Mouse (Mus musculus): ENCODE measurements around the gene Pex26.

The Pex26 gene

DNA sequence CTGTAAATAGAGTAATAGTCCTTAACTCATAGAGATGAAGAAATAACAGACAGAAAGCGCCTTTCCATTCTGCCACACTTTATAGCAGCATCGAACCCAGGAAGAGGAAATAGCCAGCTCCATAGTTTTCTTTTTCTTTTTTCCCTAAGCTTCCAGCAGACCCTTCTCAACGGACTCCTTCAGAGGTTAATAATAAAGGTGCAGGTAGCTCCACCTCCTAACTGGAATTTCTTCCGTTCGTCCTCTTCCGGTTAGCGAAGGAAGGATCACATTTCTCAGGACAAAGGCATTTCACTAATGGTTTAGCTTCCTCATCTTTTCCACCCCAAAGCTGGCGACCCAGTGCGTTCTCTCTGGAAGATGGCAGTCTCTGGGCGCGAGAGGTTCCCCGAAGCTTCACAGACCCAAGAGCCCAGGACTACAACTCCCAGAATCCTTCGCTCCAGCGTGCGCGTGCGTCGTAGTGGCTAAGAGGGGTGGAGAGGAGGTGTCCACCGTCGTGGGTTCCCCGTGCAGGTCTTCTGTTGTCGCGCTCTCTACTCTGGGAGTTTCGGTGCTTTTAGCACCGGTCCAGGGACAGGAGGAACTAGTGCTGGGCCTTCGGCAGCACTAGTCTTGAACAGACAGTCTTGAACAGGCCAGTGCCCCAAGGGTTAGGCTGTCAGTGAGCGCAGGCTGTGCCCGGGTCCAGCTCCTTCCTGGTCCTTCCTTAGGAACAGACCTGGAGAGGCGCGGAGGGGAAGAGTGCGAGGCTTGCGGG lies at the start of gene Pex26:
TSS of gene Pex26 (plus strand) at position 254 of the 760 bp plus-strand sequence.
- DNase-seq (ENCODE audit: low spot score), result peak; percentile 92

DNA sequence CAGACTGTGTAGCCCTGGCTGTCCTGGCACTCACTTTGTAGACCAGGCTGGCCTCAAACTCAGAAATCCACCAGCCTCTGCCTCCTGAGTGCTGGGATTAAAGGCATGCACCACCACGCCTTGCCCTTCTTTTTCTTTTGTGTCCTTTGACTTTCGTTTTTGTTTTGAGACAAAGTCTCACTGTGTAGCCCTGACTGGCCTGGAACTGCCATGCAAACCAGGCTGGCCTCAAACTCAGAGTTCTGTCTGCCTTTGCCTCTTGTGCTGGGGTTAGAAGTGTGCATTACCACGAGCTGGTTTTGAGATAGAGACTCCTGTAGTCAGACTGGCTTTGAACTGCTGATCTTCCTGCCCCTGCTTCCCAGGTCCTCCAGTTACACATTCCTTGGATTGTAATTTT lies 49.2 kb upstream of the Pex26 start:
- DNase-seq (ENCODE audit: low spot score), result no peak

DNA sequence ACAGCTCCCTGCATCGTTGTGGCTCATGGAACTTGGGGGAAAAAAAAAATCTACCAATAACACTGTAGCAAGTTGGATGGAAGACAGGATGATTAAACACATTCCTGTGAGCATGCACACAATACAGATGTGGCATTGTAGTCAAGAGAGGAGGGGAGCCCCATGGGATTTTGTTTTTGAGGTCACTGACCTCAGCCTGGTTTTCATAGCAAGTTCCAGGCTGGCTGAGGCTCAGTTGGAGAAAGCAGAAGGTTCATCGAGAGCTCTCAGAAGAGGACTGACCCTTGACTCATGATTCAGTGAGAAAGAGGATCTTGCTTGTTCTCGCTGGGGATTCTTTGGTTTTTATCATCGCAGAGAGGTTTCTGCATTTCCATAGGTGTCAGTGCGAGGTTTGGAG lies 48.6 kb upstream of the Pex26 start:
- DNase-seq (ENCODE audit: low spot score), result peak; percentile 68

DNA sequence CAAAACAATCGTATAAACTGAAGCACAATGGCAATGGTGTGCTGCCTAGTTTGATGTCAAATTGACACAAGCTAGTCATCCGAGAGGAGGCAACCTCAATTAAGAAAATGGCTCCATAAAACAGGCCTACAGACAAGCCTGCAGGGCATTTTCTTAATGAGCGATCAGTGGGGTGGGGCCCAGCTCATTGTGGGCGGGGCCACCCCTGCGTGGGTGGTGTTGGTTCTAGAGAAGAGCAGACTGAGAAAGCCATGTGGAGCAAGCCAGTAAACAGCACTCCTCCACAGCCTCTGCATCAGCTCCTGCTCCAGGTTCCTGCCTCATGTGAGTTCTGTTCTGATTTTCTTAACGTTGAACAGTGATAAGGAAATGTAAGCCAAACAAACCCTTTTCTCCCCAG lies 46.2 kb upstream of the Pex26 start:
- DNase-seq (ENCODE audit: low spot score), result no peak

DNA sequence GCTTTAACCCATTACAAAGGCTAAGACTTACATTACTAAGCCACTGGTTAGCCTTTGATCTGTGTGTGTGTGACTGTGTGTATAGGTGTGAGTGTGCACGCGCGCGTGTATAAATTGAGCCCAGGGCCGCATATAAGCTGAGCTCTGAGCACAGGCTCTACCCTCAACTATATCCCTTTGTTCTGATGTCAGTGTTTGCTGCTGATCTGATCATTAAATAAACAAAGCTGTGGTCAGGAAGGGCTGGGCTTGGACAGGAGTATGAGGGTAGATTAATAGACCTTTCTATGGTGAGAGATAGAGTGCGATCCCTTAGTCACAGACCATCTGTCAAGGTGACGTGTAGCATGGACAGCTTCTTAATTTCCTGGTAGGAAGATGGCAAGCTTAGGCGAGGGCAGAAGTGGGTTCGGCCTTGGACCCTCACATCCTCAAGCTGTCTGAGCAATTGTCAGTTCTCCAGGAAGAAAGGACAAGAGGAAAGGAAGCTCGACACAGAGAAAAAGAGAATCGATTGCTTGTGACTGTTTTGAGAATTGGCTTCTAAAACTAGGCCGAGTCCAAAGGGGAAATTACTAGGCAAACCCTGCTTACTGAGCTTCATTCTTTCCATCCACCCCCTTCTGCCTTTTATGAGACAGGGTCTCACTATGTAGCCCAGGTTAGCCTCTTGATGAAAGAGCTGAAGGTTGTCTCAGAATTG lies 45.0 kb upstream of the Pex26 start:
- DNase-seq (ENCODE audit: low spot score), result no peak

DNA sequence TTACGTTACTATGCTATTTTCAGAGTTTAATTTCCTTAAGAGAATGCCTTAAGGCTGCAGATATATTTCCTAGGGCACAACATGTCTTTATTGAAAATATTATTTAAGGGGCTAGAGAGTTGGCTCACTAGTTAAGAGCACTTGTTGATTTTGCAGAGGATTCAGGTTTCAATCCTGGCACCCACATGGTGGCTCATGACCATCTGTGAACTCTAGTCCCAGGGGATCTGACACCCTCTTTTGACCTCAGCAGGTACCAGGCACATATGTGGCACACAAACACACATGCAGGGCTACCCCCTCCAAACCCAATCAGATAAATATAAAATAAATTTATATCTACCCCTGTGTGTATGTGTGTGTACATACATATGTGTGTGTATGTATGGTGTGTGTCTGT lies 44.2 kb upstream of the Pex26 start:
- DNase-seq (ENCODE audit: low spot score), result no peak

DNA sequence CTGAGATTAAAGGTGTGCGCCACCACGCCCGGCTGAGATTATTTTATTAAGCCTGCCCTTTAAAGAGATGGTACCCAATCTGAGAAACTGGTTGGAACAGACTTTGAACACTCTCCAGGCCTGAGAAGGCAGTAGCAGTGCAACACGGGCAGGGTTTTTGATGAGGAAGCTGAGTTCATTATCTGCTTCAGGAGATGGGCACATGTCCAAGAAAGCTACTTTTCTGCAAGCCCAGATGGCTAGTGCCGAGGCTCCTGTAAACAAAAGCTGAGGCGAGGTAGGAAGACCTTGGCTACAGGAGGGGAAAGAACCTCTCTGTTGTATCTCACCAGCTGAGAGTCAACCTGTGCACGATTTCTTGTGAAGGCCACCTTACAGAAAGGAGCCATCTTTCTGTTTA lies 41.2 kb upstream of the Pex26 start:
- DNase-seq (ENCODE audit: low spot score), result no peak

DNA sequence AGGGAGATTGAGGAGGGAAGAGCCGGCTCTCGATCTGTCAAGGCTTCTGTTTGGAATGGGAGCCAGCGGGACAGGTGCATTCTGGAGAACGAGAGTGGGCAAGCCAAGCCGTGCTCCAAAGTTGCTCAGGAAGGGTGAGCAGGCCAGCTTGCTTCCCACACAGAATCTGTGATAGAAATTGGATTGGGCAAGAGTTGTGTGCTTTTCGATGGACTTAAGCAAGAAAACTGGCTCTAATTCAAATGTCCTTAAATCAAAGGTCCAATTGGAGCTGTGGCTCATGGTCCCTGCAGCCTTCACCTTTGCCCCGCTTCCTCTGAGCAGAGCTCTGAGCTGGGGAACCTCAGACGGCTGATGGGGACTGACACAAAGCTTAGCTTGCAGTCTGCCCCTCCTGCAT lies 40.0 kb upstream of the Pex26 start:
- peak; percentile 91 for DNase-seq (ENCODE audit: low spot score)

DNA sequence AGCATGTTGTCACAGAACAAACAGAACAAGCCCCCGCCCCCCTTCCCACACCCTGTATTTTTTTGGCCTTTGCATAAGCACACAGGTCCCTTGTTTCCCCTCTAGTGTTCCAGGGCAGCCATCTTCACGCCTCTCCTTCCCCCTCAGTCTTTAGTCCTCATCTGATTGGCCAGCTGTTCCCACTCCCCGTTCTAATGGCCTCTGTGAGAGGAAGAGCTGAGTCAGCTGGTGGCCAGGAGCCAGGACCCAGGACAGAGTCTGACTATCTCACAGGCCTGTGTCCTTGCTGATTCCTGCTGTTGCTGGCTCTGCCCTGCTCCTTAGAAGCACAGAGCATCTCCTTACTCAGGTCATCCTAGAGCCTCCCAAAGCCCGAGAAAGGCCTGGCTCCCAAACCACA lies 39.4 kb upstream of the Pex26 start:
- DNase-seq (ENCODE audit: low spot score), result peak; percentile 95

DNA sequence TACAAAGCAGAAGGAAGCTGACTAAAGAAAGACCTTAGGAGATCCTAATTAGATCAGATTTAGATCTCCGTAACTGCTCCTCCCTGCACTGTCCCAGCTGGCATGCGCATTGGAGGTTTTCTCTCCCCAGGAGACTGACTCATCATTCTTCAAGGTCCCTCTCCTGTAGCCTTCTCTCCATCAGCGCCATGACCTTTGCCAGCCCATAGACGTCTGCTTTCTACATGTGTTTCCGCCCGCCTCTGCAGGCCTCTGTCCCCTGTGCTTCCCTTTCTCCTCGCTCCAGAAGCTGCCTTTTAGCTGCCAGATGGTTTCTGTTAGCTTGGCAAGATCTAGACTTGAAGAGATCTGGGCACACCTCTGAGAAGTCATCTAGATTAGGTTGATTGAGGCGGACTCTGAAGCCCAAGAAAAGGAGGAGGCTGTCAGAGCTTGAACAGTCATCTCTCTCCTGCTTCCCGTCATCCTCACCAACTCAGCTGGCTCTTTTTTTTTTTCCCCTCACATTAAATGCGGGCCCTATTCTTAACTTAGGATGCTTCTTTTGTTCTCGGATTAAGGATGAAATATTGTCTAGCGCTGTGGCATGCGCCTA lies 38.4 kb upstream of the Pex26 start:
- peak; percentile 71 for DNase-seq (ENCODE audit: low spot score)

DNA sequence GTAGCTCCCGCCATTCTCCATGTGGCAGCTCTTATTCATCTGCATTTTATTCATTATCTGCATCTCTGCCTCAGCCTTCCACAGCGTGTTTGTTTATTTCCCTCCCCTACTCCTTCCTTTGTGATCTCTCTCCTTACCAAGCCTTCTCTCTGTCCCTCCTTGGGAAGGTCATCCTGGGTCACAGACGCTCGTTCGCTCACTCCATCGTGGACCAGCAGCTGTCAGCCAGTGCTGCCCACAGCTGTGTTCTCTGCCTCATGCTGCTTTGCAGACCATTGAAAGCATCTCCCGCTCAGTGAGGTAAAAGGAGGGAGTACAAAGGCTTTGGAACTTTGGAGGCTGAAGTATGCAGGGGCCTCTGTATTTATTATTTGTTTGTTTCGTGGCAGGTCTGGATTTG lies 37.6 kb upstream of the Pex26 start:
- no peak for DNase-seq (ENCODE audit: low spot score)

DNA sequence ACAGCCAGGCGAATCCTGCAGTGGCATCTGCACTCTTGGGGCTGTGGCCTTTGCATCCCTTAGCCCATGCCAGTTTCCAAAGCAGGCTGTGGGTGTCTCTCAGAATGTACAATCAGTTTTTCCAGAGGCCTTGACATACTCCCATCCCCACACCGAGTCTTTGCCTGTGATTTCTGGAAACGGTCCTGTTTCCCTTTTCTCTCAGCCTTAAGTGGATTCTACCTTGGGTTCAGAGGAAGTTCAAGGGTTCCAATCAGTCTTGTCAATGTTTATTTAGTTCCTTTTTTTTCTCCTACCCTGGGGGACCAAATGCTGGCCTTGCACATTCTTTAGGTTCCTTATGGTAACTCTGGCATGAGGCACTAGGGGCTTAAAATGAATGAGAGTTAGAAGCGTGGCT lies 36.7 kb upstream of the Pex26 start:
- DNase-seq (ENCODE audit: low spot score), result no peak

DNA sequence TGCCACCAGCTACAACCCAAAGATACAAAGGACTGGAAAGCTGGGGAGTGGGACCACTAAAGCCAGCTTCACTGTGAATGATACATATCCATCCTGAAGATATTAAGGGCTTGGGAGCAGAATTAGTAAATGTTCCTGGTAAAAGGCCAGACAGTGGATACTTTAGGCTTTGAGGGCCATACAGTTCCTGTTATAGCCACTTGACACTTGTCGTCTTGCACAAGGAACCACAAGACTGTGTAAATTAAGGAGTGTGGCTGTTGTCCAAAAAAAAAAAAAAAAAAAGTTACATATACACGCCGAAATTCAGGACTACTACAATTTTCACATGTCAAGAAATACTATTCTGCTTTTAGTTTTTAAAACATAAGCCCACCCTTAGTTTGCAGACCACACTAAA lies 35.1 kb upstream of the Pex26 start:
- no peak for DNase-seq (ENCODE audit: low spot score)

DNA sequence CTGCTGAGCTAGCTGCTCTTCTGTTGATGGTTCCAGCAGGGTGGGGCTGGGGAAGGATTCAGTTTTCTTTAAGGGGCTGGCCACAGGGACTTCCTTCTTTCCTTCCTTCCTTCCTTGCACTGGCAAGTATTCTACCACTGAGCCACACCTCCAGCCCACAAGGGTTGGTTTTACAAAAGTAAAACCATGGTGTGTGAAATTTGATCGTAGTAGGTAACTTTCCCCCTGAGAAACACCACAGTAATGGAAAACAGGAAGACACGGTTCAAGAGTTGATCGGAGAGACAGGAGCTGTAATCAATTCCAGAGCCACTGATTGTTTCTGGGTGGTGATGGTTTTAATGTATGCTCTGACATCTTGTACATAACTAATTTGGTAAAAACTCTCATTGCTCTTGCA lies 34.0 kb upstream of the Pex26 start:
- no peak for DNase-seq (ENCODE audit: low spot score)

DNA sequence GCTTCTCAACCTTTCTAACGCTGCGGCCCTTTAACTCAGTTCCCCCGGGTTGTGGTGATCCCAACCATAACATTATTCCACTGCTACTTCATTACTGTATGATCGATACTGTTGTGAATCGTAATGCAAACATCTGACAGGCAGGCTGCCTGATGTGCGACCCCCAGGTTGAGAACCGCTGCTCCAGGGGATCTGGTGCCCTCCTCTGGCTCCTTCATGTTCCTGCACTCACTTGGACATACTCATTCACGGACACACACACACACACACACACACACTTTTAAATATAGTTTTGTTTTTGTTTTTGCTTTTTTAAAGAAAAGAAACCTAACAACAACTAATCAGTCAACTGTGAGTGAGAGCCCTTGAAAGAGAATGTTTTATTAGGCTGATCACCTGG lies 33.3 kb upstream of the Pex26 start:
- DNase-seq (ENCODE audit: low spot score), result no peak

DNA sequence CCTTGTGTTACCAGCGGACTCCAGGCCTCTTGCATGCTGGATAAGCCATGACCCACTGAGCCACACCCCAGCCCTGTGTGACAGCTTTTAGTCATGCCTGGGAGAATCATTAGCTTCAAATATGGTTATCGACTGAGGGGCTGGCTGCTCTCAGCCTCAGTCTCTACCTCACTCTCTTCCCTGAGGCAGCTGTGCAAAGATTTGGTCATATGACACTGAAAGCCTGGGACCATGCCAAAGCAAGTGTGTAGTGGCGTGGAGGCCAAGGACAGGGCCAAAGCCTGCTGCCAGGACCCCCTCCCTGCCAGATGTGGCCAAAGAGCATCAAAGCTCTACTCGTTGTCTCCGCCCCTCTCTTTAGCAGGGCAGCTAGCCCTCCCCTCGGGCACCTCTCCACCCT lies 31.7 kb upstream of the Pex26 start:
- peak; percentile 95 for DNase-seq (ENCODE audit: low spot score)

DNA sequence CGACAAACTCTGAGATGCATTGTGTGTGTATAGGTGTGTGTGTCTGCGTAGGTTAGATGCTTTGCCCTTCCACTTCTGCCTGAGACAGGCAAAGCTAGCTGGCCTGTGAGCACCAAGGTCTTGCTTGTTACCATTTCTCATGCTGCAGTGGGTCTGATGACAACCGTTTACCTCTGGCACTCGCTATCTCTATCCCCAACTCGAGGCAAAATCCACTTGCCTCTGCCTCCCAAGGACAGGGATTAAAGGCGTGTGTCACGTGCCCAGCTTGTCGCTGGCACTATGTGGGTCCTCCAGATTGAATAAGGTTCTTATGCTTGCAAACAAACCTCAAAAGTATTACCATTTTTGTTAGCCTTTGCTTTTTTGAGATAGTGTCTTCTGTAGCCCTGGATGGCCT lies 30.3 kb upstream of the Pex26 start:
- DNase-seq (ENCODE audit: low spot score), result no peak

DNA sequence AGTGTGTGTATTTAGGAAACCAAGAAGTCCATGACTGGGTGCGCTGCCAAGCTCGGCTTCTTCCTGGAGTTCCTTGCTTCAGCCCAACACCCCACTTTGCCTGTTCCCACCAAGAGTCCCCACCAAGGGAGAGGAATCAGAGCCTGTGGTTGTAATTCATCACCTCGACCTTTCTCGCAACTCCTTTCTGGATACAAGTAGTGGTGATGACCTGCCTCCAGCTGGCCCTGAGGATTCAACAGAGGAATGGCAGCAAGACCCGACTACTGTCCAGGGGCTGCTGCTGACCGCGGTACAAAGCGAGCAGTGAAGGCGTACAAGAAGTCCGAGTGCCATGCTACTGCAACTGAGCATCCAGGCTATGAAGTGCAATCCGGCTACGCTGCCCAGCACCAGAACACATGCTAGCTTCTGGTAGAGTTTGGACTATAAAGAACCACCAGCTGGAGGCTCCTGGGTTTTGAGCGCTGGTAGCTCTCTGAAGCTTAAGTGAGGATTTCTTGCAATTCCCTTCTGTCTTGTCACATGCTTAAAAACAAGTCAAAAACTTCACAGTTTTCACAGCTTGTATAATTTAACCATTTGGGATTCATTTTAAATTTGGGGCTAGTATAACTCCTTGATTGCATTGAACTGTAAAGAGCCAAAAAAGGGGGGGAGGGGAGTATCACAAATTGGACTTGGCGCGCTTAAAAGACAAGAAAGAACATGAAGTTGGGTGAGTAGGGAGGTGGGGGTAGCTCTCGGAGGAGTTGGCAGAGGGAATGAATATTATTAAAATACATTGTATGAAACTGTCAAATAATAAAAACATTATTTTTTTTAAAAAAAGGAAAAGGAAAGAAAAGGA lies 28.8 kb upstream of the Pex26 start:
- DNase-seq (ENCODE audit: low spot score), result no peak

DNA sequence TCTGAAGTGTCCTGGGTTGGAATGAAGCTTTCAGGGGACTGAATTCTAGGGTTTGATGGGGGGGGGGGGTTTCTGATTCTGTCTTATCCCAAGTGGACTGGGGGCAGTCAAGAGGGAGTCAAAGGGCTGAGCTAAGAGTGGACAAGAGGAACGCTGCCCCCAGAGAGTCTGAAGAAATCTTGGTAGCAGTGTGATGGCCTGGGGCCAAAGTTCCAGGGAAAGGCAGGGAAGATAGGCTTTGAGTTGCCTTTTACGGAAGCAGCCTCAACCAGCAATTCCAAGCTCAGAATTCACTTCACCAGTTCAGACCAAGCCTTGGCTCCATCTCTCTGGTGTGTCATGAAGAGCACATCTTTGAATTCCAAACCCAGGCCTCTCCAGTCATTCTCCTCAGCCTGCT lies 27.4 kb upstream of the Pex26 start:
- peak; percentile 55 for DNase-seq (ENCODE audit: low spot score)

DNA sequence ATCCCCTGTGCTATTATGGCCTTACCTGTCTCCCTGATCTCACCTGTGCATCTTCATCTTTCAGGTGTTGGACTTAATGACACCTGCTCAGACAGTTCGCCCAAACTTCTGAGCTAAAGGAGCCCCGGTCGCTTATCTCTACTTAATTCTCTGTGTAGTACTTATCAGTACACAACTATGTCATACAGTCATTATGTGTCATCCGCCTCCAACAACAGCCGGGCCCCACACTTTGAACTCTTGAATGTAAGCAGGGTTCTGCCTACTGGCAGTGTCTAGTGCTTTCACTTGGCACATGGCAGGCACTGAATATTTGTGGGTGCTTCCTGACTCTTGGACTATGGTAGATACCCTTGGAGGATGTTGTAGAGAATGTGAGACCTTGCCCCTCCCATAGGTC lies 23.9 kb upstream of the Pex26 start:
- DNase-seq (ENCODE audit: low spot score), result no peak

DNA sequence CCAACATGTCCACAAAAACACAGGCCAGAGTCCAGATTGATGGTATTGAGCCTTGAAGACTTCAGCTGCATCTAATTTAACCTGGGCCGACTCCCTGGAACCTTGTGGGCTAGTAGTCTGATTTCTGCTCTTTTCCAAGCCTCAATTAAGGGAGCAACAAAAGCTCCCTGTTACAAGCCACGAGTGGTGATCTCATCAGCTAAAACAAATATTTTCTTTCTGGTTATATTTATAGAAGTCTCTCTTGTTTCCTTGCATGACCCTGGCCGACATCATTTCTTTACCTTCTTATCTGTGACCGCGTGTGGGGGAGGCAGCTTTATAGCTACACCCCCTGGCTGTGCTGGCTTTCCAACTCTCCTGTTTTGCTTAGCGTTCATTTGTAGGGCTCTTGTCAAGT lies 23.3 kb upstream of the Pex26 start:
- no peak for DNase-seq (ENCODE audit: low spot score)

DNA sequence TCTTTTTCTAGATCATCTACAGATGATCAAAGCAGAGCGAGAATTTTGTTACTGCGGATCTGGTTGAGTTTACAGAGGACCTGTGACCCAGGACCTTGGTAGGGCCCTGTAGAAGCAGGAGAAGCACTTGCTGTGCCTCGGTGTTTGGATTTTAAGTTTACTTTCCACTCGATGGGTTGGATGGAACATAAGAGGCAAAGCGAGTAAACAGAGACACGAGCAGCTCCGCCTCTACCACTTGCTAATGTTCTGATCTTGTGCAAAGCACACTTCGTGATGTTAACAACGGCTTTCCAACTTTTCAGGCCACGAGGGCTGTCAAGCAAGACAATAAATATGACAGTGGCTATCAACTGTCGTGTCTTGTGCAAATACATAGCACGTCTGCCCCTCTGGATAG lies 20.9 kb upstream of the Pex26 start:
- DNase-seq (ENCODE audit: low spot score), result no peak
